Comparison of ENCODE assay signal across 8 mouse cellular contexts in the genomic region with DNA sequence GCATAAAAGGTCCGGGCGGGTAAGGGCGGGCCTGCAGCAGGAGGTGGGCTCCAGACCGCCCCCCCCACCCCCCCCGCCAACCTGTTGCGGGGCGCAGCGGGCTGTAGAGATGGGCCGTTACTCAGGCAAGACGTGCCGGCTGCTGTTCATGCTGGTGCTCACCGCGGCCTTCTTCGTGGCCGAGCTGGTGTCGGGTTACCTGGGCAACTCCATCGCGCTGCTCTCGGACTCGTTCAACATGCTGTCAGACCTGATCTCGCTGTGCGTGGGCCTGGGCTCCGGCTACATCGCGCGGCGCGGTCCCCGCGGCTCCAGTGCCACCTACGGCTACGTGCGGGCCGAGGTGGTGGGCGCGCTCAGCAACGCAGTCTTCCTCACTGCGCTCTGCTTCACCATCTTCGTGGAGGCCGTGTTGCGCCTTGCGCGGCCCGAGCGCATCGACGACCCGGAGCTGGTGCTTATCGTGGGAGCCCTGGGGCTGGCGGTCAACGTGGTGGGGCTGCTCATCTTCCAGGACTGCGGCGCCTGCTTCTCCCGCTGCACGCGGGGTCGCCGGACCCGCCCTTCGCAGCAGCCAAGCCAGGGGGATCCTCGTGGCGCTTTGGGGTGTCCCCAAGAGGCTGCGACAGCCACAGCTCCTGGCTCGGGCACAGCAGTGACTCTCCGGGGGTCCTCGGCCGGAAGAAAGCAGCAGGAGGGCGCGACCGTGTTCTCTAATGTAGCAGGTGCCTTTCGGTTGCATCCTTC. TPM values are rescaled to one million over a fixed set of nuclear protein-coding genes. Genes with fewer than 3 reads are reported as not detected.
DNase-seq lines count a peak whose midpoint lies in the region; ATAC-seq and TF ChIP-seq lines count a peak whose summit lies in the region.

No protein-coding gene starts in this region.

- no peaks in the 10 kb centered on the region for H3K79me2 ChIP-seq in heart, adult 2 months (replicated peaks; ENCODE audit: control insufficient read depth, insufficient read depth, low read length)

- peak overlapping the region; percentile 98 for H3K4me2 ChIP-seq in midbrain, embryonic 12.5 days (replicated peaks)

- H3K27me3 ChIP-seq in heart, adult 2 months (ENCODE audit: control insufficient read depth, insufficient read depth, low read length): peaks cover 11% of the 10 kb centered on the region
- peaks cover 7% of the 10 kb centered on the region; the same call in 1 of the 2 replicates for H3K27me3 ChIP-seq in ES-Bruce4 (ENCODE audit: control insufficient read depth, insufficient read depth, low read length, poor library complexity, severe bottlenecking)
- H3K27me3 ChIP-seq in midbrain, embryonic 12.5 days: peaks cover 50% of the 10 kb centered on the region

- TF ChIP-seq CTCF in heart, adult 2 months (IDR thresholded peaks at IDR 0.05): no peak
- TF ChIP-seq CTCF in ES-Bruce4 (IDR thresholded peaks at IDR 0.05; ENCODE audit: low read depth, low read length): no peak
- no peak for TF ChIP-seq CTCF in cortical plate, adult 2 months (IDR thresholded peaks at IDR 0.05; ENCODE audit: extremely low read depth, insufficient read depth, low read length)

- peak overlapping the region; percentile 24; the same call in 1 of the 2 replicates for H3K4me3 ChIP-seq in heart, adult 2 months
- peak overlapping the region; percentile 53 for H3K4me3 ChIP-seq in ES-Bruce4 (ENCODE audit: low read depth, low read length)
- H3K4me3 ChIP-seq in cortical plate, adult 2 months (ENCODE audit: insufficient read depth, low read length): peak overlapping the region; percentile 63
- H3K4me3 ChIP-seq in midbrain, embryonic 12.5 days: peak overlapping the region; percentile 58

- under 1% methylated on average over 71 of the region's 71 CpGs for WGBS in heart, adult 2 months
- WGBS in midbrain, embryonic 12.5 days: under 1% methylated on average over 68 of the region's 71 CpGs

- no peaks in the 10 kb centered on the region for H3K36me3 ChIP-seq in heart, adult 2 months (ENCODE audit: control insufficient read depth, insufficient read depth, low read length)
- H3K36me3 ChIP-seq in ES-Bruce4 (ENCODE audit: control insufficient read depth, insufficient read depth, low read length, poor library complexity, severe bottlenecking): no peaks in the 10 kb centered on the region
- H3K36me3 ChIP-seq in midbrain, embryonic 12.5 days: no peaks in the 10 kb centered on the region

- no peak overlapping the region for H3K9ac ChIP-seq in heart, adult 2 months (ENCODE audit: low read depth, low read length)
- H3K9ac ChIP-seq in ES-Bruce4 (ENCODE audit: low read depth, poor library complexity, severe bottlenecking): peak overlapping the region; percentile 2
- peak overlapping the region; percentile 54 for H3K9ac ChIP-seq in midbrain, embryonic 12.5 days (replicated peaks)

- no peaks in the 10 kb centered on the region for H3K4me1 ChIP-seq in heart, adult 2 months (ENCODE audit: control insufficient read depth, insufficient read depth, low read length)
- no peaks in the 10 kb centered on the region for H3K4me1 ChIP-seq in ES-Bruce4 (ENCODE audit: control insufficient read depth, insufficient read depth, low read length)
- H3K4me1 ChIP-seq in cortical plate, adult 2 months (ENCODE audit: control insufficient read depth, insufficient read depth, low read length): peaks cover 3% of the 10 kb centered on the region; the same call in 1 of the 2 replicates
- H3K4me1 ChIP-seq in midbrain, embryonic 12.5 days: peaks cover 12% of the 10 kb centered on the region

- no peak for TF ChIP-seq POLR2A in heart, adult 2 months (IDR thresholded peaks at IDR 0.05; ENCODE audit: insufficient read depth, low read depth, low read length)
- no peak for TF ChIP-seq POLR2A in ES-Bruce4 (IDR thresholded peaks at IDR 0.05; ENCODE audit: insufficient read depth, low read length)
- TF ChIP-seq POLR2A in cortical plate, adult 2 months (IDR thresholded peaks at IDR 0.05; ENCODE audit: extremely low read depth, insufficient read depth, low read length): no peak

- TF ChIP-seq EP300 in heart, adult 2 months (IDR thresholded peaks at IDR 0.05; ENCODE audit: insufficient read depth, low read depth, low read length): no peak
- no peak for TF ChIP-seq EP300 in ES-Bruce4 (IDR thresholded peaks at IDR 0.05; ENCODE audit: insufficient read depth, low read depth, low read length)

- no peaks in the 10 kb centered on the region for H3K9me3 ChIP-seq in ES-Bruce4 (replicated peaks; ENCODE audit: control insufficient read depth, insufficient read depth, low read length, poor library complexity, severe bottlenecking)
- no peaks in the 10 kb centered on the region for H3K9me3 ChIP-seq in midbrain, embryonic 12.5 days

- H3K27ac ChIP-seq in heart, adult 2 months: no peak overlapping the region
- no peak overlapping the region for H3K27ac ChIP-seq in ES-Bruce4 (ENCODE audit: insufficient read depth, low read length)
- H3K27ac ChIP-seq in cortical plate, adult 2 months (ENCODE audit: insufficient read depth, low read length): no peak overlapping the region
- no peak overlapping the region; the same call in 1 of the 2 replicates for H3K27ac ChIP-seq in midbrain, embryonic 12.5 days (replicated peaks)

- peak in 1 of 2 experiments; percentile 18 for DNase-seq in heart, adult 2 months
- no peak for DNase-seq in heart, postnatal 14 days
- peak; percentile 51 to 53 for DNase-seq in frontal cortex, postnatal 36 days (ENCODE audit: low spot score in 2 of 2)
- peak; percentile 36 to 59 for DNase-seq in layer of hippocampus, postnatal 14 days (ENCODE audit: low spot score in 2 of 2)
- DNase-seq in telencephalon, adult 2 months (ENCODE audit: low read depth, low spot score): peak; percentile 11

- intact Hi-C loops in heart, adult 2 months (cut with DNase I): no loop called here
- intact Hi-C loops in heart, postnatal 14 days (cut with DNase I): no loop called here

- peak; percentile 68 for ATAC-seq in midbrain, embryonic 12.5 days (ENCODE audit: low FRiP score, low read depth)

RNA-seq across cellular contexts. Expression of a gene that starts 0.5 kb away (rescaled TPM):
- total RNA-seq in heart, adult 2 months (2021): not detected
- 0.03 TPM in 1 of 2 replicates, not detected in the other for polyA plus RNA-seq in heart, adult 2 months (2012; rRNA removed)
- total RNA-seq in heart, postnatal 14 days (2021): not detected
- not detected in 2 replicates for polyA plus RNA-seq in ES-Bruce4 (2011; ENCODE audit: insufficient read depth, insufficient read length, low read depth, missing spikeins)
- polyA plus RNA-seq in cortical plate, adult 2 months (2012; rRNA removed): 11.4 and 12.0 TPM in 2 replicates
- total RNA-seq in layer of hippocampus, postnatal 14 days (2021): 10 to 100 TPM; 14.2 to 14.7 TPM
- polyA plus RNA-seq in midbrain, embryonic 12.5 days (2016; fragmentation: Nextera tagmentation; extraction: Ambion mirVana): 1.4 and 2.0 TPM in 2 replicates

Comparison
In these comparisons a context has a peak if more than half of its experiments do, and no peak if none do; other contexts are left out.
1. DNase-seq: peak in frontal cortex, postnatal 36 days (2 of 2), layer of hippocampus, postnatal 14 days (2 of 2) and telencephalon, adult 2 months (single experiment); none in heart, postnatal 14 days (0 of 2).
2. Peak in every context shown above with its lines, with median percentiles within 50 percentile points of each other: H3K4me3 ChIP-seq.